Mouse (Mus musculus): ENCODE results near the gene Nap1l1.

- TF ChIP-seq GATA1 (IDR thresholded peaks at IDR 0.05; ENCODE audit: low read length) = no peak
- no peak for TF ChIP-seq TAL1 (IDR thresholded peaks at IDR 0.05; ENCODE audit: low read length)
Observed at GRCm38 (mm10) chr10:111530398-111530797, 57.4 kb downstream of the Nap1l1 start.
